Mouse (Mus musculus) T-helper 17 cell (primary cell): ENCODE measurements at regions not wholly inside any gene's neighbourhood (a gene's known extent, or its start where the extent isn't known, plus 50 kb on each side); places are given as distances from the start of the nearest gene placed in this dataset.

ENCODE experiments used
- in situ Hi-C, 2 experiments: fragments of 300-600 bp; cut with MboI, MseI; formaldehyde crosslinking; loops; 1 replicate in 1 of 2; 2 replicates in 1 of 2; pipeline ENCODE4 v1.15.1; 2025; ENCODE audit warnings: high pct_unique_total_duplicates in 2 of 2

- in situ Hi-C loops = no loop called here
These were observed 62.9 kb downstream of the Cst10 start for GRCm38 (mm10) chr2:149467801-149468200.

GRCm38 (mm10) chr2:149472411-149472810, 67.6 kb downstream of the Cst10 start:
- in situ Hi-C loops = no loop called here

DNA sequence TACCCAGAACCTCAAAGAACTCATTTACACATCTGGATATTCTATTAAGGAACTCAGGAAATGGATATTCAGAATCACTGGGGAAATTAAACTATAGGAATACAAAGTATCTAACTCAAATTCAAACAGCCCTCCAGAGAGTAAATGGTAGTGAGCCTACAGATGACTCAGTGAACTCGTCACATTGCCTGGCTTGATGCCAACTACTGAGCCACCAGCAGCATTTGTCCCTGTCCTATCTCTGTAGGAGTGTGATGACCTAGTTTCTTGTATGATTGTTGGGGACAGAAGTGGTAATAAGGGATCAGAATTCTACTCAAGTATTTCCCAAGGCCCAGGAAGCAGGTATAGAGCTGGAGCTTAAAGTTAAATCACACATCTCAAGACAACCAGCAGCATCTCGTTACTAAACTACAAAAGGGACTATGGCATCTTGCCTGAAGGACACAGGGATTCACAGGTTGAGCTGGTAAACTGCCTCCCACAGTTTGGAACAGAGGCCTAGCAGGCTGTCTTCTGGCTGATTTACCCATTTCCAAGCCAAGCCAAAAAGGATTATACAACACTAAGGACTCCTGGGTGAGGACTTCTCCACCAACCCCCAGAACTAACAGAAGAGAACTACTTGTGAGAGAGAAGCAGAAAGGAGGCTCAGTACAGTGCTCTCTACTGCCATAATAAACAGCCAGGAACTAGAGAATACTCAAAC, 88.6 kb downstream of the Cst10 start:
- in situ Hi-C loops = no loop called here

GRCm38 (mm10) chr2:149512870-149513269, 108.0 kb downstream of the Cst10 start:
- in situ Hi-C loops = no loop called here

GRCm38 (mm10) chr2:149524424-149524823, 119.6 kb downstream of the Cst10 start:
- in situ Hi-C loops = no loop called here

DNA sequence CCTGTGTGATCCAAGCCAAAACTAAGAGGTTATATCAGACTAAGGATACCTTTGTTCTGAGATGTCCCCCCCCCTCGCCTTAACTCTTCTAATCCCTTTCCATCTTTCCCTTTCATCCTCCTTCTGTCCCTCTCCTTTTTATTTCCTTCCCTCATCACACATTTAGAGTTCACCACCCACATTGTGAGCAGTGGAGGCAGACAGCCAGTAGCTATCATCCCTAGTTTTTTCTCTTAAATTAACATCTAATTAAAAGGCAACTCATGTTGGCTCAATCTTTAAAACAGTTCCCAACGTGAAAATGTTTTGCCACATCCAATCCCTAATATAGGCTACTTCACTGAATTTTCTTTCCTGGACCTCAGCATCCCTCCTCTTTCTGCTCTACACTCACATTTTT, 138.0 kb downstream of the Cst10 start:
- in situ Hi-C loops = no loop called here

GRCm38 (mm10) chr2:149545708-149546107, 140.9 kb downstream of the Cst10 start:
- in situ Hi-C loops = no loop called here

DNA sequence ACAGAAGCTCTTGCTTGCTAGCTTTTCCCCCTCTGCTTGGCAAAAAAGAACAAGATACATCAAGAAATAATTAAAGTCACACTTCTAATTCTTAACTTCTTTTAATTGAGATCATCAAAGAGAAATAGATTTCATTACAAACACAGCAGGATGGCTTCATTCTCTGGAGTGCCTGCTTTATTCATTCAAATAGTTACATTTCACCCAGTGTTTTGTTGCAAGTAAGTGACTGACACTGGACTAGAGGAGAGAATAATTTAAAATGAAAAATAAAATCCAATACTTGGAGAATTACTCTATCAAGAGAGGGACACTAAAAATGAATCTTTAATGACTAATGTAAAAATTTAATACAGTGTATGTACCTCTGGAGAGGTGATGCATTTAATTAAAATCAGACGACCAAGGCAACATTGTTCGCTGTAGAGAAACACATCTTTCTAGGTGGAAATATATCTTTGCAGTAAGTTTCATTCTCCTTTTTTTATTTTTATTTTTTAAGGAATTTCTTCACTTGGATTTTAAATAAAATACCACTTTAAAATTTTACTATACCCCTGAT, 141.9 kb downstream of the Cst10 start:
- in situ Hi-C loops = no loop called here

GRCm38 (mm10) chr2:149555209-149555608, 150.4 kb downstream of the Cst10 start:
- in situ Hi-C loops = no loop called here

DNA sequence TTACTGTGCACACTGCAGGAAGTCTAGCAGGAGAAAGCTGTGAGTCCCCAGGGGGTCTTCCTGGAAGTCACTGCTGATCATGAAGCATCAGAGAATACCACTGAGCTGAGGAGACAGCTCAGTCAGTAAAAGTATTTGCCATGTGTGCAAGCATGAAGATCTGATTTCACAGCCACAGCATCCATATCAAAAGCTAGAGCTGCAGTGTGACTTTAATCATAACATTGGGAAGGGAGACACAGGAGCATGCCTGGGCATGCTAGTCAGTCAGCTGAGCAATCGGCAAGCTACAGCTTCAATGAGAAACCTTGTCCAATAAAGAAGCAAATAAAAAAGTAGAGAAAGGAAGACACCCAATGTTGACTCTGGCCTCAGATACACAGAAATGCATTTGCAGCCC, 168.9 kb downstream of the Cst10 start:
- in situ Hi-C loops = no loop called here

GRCm38 (mm10) chr2:149602581-149602980, 197.7 kb downstream of the Cst10 start:
- in situ Hi-C loops = no loop called here

DNA sequence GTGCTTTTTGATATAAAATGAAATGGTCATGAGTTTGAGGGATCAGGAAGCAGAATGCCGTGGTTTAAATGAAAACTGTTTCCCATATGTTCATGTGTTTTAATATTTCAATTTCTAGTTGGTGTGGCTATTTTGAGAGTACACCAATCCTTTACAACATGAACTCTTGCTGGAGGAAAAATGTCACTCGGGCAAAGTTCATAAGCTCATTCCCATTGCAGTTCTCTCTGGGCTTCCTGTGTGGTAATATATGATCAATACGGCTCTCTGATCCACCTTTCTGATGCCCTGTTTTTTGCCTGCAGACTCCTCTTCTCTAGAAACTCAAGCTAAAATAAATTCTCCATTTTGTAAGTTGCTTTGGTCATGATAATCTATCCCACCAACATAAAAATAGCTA, 208.5 kb downstream of the Cst10 start:
- in situ Hi-C loops = no loop called here

DNA sequence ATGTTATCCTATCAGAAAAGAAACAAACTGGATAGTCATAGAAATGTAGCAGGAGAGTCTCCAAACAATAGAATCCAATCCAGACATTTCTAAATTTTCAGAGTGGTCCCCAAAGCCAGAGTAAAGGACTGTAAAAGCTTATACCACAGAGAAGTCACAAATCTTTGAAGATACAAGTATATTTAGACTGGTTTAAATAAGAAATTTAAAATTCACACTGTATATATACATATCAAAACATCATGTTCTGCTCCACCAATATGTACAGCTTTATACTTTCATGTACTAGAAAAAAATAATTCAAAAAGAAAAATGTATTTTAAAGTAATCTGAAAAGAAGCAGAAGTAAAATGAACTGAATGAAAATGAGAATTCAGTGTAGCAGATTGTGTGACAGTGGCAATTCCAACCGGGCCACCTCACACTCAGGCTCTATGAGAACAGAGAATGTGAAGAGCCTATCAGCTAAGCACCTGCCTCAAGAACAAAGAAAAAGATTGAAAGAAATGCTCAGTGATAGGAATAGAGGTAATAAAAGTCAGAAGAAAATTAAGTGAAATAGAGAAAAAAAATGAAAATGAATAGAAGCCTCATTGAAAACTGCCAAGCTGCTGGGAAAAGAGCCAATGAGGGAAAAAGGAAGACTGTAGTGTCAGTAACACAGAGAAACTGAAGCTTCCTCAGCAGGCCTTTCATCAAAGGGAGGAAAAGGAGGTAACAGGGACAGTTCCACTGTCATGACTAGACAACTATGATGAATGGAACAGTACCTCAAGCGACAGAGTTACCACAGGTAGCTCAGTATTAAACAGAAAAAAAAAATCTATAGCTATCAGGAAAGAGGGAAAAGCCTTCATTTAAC, 209.5 kb downstream of the Cst10 start:
- in situ Hi-C loops = no loop called here

- in situ Hi-C loops = no loop called here
These were observed 203.4 kb upstream of the Syndig1 start for GRCm38 (mm10) chr2:149625626-149626025.

DNA sequence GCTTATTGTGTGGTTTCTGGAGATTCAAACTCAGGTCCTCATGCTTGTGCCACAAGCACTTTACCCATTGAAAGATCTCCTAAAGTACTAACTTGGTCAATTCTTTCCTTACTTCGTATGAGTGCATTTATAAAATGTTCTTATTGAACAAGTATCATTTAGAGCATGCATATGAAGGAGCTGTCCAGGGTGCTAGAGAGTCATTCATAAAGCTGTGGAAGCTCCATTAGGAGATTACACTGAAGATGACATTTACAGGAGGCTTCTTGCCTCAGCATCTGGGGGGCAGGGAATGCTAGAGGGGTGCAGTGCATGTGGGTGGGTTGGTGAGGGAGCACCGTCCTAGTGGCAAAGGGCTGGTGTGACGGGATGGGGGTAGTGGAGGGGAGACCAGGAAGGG, 187.8 kb upstream of the Syndig1 start:
- in situ Hi-C loops = no loop called here

GRCm38 (mm10) chr2:149651829-149652228, 177.2 kb upstream of the Syndig1 start:
- in situ Hi-C loops = no loop called here

GRCm38 (mm10) chr2:149661086-149661485, 167.9 kb upstream of the Syndig1 start:
- in situ Hi-C loops = no loop called here

DNA sequence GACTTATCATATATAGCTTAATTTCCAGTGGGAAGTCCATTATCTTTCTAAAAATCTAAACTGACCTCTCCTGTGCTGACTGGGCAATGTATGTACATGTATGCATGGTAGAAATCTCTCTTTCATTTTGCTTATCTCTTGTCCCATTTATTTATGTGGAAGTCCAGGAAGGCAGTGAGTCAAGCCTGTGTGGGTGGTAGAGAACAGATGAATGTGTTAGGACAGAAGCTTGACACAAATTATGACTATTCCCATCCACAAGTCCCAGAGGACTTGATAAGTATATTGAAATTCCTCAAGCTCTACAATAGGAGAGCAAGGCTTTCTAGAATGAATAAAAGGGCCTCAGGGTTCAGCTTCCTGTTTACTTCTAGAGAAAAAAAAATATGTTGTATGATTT, 164.6 kb upstream of the Syndig1 start:
- in situ Hi-C loops = no loop called here

DNA sequence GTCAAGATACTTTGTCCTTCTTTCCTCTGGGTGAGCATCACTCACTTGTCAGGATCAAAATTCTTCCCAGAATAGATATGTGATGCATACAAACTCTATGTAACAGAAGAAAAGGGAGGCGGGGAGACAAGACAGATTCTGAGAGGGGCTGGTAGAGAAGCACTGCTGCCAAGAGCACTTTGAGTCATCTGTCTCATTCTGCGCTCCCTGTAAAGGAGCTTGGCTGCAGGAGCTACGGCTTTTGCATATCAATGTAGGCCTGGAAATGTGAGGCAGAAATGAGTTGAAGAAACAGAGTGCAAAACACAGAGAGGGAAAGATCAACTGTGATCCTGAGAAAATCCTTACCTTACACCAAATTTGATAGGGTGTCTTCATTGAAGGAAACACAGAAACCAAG, 162.6 kb upstream of the Syndig1 start:
- in situ Hi-C loops = no loop called here

DNA sequence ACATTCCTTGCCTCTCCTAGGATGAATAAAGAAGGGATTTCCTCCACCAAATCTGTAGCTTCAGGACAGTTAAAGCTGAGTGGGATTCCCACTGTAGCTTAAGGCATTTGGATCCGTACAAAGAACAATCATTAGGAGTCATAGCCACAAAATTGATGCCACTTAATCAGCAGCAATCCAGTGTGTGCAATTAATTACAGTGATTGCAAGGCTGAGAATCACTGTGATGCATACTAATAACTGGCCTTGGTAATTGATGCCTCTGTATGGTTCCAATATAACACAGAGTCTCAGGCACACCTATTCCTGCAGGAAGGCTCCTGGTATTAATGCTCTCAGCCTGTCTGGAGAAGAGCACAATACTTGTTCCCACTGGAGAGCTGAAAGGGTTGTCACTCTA, 157.1 kb upstream of the Syndig1 start:
- in situ Hi-C loops = no loop called here

DNA sequence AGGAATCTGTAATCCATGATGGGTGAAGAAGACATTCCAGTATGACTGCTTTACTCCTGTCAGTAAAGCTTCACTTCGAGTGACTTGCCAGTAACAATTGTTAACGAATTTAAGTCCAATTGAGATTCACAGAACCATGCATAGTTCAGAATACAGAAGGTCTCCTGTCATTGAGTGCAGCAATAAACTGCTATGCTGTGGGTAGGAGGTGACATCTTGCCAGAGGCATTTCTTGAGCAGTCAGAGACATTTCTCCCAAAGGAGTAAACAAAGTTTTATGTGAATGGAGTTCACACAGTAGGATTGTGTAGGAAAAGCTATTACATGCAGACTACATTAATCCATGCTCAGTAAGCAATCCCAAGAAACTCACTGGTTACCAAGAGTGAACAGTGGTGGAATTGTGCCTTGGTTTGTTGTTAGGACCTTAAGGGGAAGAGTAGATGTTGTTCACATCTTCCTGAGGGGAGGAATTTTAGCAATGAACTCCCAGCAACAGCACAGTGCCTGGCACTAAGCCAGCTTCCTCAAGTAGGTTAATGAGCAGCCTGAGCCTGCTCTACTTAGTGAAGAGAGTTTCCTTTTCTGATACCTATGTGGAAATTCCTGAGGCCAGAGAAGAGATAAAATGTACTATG, 149.1 kb upstream of the Syndig1 start:
- in situ Hi-C loops = loop anchor here in 1 of 2 experiments (5.0 kb wide), 1 partner anchor 93 kb away; no protein-coding TSS in a partner anchor

GRCm38 (mm10) chr2:149722342-149722741, 106.7 kb upstream of the Syndig1 start:
- in situ Hi-C loops = no loop called here
